Mouse (Mus musculus): ENCODE data around the gene Vstm5.

DNA sequence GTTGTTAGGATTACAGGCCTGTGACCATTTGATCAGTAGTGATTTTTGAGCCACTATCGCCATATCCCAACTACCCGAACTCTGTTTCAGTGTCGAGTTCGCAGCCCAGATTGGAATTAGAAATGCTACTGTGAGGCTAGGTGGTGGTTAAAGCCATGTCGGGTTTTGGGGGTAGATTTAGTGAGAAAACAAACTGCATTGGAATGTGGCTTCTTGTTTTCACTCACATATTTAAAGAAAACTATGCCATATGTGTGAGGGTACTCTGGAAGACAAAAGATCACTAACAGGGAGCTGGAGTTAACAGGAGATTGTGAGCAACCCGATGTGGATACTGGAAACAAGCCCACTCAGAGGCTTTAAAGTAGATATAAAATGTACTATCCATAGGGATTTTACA is 68.4 kb downstream of the Vstm5 start:
- TF ChIP-seq CTCF (IDR thresholded peaks at IDR 0.05; ENCODE audit: control insufficient read depth, insufficient read depth, insufficient read length) (no peak), MYOG (IDR thresholded peaks at IDR 0.05; ENCODE audit: control insufficient read depth, extremely low read depth, insufficient read length) (no peak), USF1 (IDR thresholded peaks at IDR 0.05; ENCODE audit: low read depth) (no peak), MYOD1 (IDR thresholded peaks at IDR 0.05; ENCODE audit: control insufficient read depth, insufficient read length, low read depth) (no peak), MAX (IDR thresholded peaks at IDR 0.05) (no peak), FOSL1 (IDR thresholded peaks at IDR 0.05; ENCODE audit: insufficient read depth, low read length, poor library complexity, severe bottlenecking) (no peak), CEBPB (IDR thresholded peaks at IDR 0.05; ENCODE audit: low read depth) (no peak)

Measured in C2C12 (cell line).